Mouse (Mus musculus) intestine, postnatal 0 days (tissue): ENCODE measurements around the gene Ism1. TPM values are rescaled to one million over a fixed set of nuclear protein-coding genes. Genes with fewer than 3 reads are reported as not detected.

Experiments used
- ATAC-seq: fragments of 200-750 bp; cut with Nextera tagmentation; 2 replicates; pipeline ENCODE4 v1.8.0; 2017; ENCODE audit warnings: mild to moderate bottlenecking, moderate TSS enrichment, moderate library complexity
- H3K27ac ChIP-seq: fragments of 300-500 bp; sonication (generic); 2 replicates; pipeline ENCODE4 v1.5.1; 2014; ENCODE audit warnings: mild to moderate bottlenecking, low read depth, low read length, moderate library complexity
- H3K27me3 ChIP-seq: fragments of 300-500 bp; sonication (generic); replicated peaks from 2 replicates; pipeline ENCODE4 v1.6.1; 2014; ENCODE audit warnings: low read length, mixed read lengths; ENCODE audit not compliant: control insufficient read depth, insufficient read depth
- H3K36me3 ChIP-seq: fragments of 300-500 bp; sonication (generic); 2 replicates; pipeline ENCODE4 v1.6.1; 2014; ENCODE audit warnings: mild to moderate bottlenecking, moderate library complexity; ENCODE audit not compliant: control insufficient read depth, insufficient read depth
- H3K4me1 ChIP-seq: fragments of 300-500 bp; sonication (generic); replicated peaks from 2 replicates; pipeline ENCODE4 v1.6.1; 2014; ENCODE audit warnings: antibody characterized with exemption, low read length, mixed read lengths; ENCODE audit not compliant: control insufficient read depth, insufficient read depth
- H3K4me2 ChIP-seq: fragments of 300-500 bp; sonication (generic); replicated peaks from 2 replicates; pipeline ENCODE4 v1.6.1; 2014; ENCODE audit warnings: low read depth, mild to moderate bottlenecking, moderate library complexity
- H3K4me3 ChIP-seq: fragments of 300-500 bp; sonication (generic); 2 replicates; pipeline ENCODE4 v1.5.1; 2014; ENCODE audit warnings: low read depth, low read length
- H3K9ac ChIP-seq: fragments of 300-500 bp; sonication (generic); 2 replicates; pipeline ENCODE4 v1.6.1; 2014; ENCODE audit warnings: mild to moderate bottlenecking, low read depth, low read length
- H3K9me3 ChIP-seq: fragments of 300-500 bp; sonication (generic); 2 replicates; pipeline ENCODE4 v1.6.1; 2016; ENCODE audit warnings: mixed run types; ENCODE audit not compliant: control insufficient read depth
- CTCF ChIP-seq: sonication (generic); IDR thresholded peaks from 2 replicates; pipeline ENCODE4 v1.5.1; 2016; ENCODE audit warnings: low read depth, mild to moderate bottlenecking, control low read depth, antibody characterized with exemption, moderate library complexity
- WGBS: fragments of 180-500 bp; shearing (Covaris S2); extraction: QIAGEN DNeasy Blood & Tissue Kit; methylation state at CpG from one replicate; pipeline ENCODE4 v1.1.7; 2014; 5-methylcytosine and 5-hydroxymethylcytosine counted together
- polyA plus RNA-seq: library from polyadenylated mRNA; unstranded; fragments of >200 nt; fragmentation: Nextera tagmentation; extraction: Ambion mirVana; gene quantifications from 2 replicates; pipeline ENCODE4 v1.2.1, GENCODE M21; 2015

Ism1 gene
- polyA plus RNA-seq, 1 experiment from 2014 or later: 0.44 TPM

DNA sequence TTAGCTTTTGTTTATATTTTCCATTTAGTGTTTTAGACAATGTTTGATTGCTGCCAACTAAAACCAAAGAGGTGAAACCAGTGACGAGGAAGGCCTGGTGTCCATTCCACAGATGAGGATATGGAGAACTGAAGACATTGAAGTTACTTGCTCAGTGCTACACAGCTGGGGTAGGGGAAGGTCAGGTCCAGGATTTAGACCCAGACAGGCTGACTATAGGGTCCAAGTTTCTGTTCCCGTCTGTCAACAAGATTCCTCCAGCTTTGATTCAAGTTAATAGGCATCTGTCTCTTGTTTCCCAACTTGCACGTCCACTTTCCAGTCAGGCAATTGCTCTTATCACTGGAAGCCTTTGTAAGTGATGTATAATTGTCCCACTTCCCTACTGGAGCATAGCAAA is 4.6 kb downstream of the Ism1 start:
- H3K9ac ChIP-seq: no peak overlapping the region
- TF ChIP-seq CTCF: no peak

DNA sequence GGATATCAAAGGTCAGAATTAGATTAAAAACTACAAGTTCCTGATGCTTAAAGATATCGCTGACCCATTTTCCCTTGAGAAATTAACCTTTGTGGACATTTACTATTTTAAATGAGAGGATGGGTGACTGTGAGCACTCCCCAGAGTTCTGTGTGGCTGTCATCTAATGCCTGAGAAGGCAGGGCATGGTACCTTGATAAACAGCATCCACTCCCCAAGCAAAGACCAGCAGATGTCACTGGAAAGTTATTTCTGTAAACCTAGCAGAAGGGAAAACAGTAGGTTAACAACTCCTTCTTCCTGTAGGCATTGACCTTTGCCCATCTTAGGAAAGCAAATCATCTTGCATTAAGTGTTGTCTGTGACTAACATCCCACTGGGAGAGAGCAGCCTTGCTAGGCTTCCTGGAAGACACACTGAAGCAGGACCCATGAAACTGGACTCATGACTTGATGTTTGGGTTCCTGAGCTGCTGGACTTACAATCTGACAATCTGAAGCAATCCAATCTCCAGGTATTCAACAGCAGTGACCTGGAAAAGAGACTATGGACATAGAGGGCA is 11.5 kb downstream of the Ism1 start:
- Histone ChIP-seq H3K36me3 (no peaks in the 10 kb centered on the region), H3K9ac (no peak overlapping the region), H3K4me1 (no peaks in the 10 kb centered on the region), H3K27me3 (no peaks in the 10 kb centered on the region), H3K4me3 (no peak overlapping the region), H3K4me2 (no peak overlapping the region), H3K27ac (no peak overlapping the region), H3K9me3 (no peaks in the 10 kb centered on the region)
- no peak for TF ChIP-seq CTCF
- 97% methylated on average over 1 of the region's 1 CpGs for whole genome bisulfite sequencing
- ATAC-seq: no peak

More for the DNA sequence above, 4.6 kb downstream of the Ism1 start:
- H3K36me3 ChIP-seq: no peaks in the 10 kb centered on the region
- peaks cover 24% of the 10 kb centered on the region for H3K27me3 ChIP-seq
- no peak overlapping the region for H3K27ac ChIP-seq
- H3K4me3 ChIP-seq: no peak overlapping the region
- H3K4me1 ChIP-seq: no peaks in the 10 kb centered on the region
- ATAC-seq: no peak
- H3K9me3 ChIP-seq: no peaks in the 10 kb centered on the region
- no peak overlapping the region for H3K4me2 ChIP-seq
- 74% methylated on average over 3 of the region's 3 CpGs for WGBS

DNA sequence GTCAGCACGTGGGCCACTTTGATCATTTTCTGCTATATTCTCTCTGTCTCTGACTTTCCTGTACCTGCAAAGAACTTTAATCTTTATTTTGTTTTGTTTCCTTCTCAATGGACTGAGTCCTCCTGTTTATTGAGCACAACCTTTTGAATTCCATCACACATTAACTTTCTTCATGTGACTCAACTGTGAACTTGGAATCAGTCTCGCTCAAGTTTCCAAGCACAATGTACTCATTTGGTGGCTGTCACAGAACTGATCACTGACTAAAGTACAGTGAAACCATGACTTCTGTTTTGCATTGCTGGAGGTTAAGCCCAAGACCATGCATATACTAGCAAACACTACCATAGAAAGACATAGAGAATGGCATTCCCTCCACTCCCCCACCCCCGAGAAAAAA is 15.5 kb downstream of the Ism1 start:
- Histone ChIP-seq H3K9ac (no peak overlapping the region), H3K27me3 (no peaks in the 10 kb centered on the region), H3K36me3 (no peaks in the 10 kb centered on the region), H3K9me3 (no peaks in the 10 kb centered on the region), H3K4me3 (no peak overlapping the region), H3K27ac (no peak overlapping the region), H3K4me2 (no peak overlapping the region), H3K4me1 (no peaks in the 10 kb centered on the region)
- no peak for TF ChIP-seq CTCF
- no peak for ATAC-seq
- 83% methylated on average over 3 of the region's 3 CpGs for WGBS

DNA sequence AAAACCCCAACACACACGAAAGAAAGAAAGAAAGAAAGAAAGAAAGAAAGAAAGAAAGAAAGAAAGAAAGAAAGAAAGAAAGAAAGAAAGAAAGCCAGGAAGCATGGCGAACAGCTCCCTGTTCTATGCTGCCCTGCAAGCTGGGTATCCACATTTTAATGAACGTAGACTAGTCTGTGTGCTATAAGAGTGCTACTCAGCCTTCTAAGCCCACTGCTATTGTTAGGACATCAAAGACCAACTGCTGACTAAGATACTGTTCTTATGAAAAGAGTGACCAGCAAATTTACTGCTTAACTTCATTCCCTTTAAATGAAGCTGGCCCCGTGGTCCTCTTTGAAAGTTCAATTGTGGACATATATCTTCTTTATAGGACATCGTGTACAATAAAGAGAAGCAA is 16.7 kb downstream of the Ism1 start:
- no peaks in the 10 kb centered on the region for H3K9me3 ChIP-seq
- no peak overlapping the region for H3K4me2 ChIP-seq
- H3K27ac ChIP-seq: no peak overlapping the region
- no peak overlapping the region for H3K9ac ChIP-seq
- no peak for ATAC-seq
- H3K4me3 ChIP-seq: no peak overlapping the region
- TF ChIP-seq CTCF: no peak
- H3K4me1 ChIP-seq: no peaks in the 10 kb centered on the region
- 80% methylated on average over 5 of the region's 5 CpGs for WGBS
- H3K27me3 ChIP-seq: no peaks in the 10 kb centered on the region
- no peaks in the 10 kb centered on the region for H3K36me3 ChIP-seq

DNA sequence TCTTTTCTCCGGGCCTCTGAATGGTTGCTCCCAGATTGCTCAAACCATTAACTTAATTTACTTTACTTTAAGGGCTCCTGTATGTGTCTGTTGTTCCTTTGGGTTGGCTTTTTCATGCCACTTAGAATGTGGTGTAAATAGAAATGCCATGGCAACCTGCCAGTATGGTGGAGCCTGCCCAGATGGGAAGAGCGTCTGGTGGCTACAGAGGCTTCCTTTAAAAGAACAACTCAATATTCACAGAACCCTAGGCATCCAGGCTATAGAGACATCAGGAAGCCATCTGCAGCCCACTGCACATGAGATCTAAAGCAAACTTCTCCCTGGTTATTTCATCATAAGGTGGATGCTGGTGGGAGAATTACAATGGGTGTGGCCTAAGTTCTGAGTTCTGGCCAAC is 18.6 kb downstream of the Ism1 start:
- TF ChIP-seq CTCF: no peak
- Histone ChIP-seq H3K4me3 (no peak overlapping the region), H3K27ac (no peak overlapping the region), H3K9ac (no peak overlapping the region), H3K4me2 (no peak overlapping the region), H3K27me3 (no peaks in the 10 kb centered on the region), H3K9me3 (peaks cover 4% of the 10 kb centered on the region; the same call in 1 of the 2 replicates), H3K36me3 (no peaks in the 10 kb centered on the region), H3K4me1 (no peaks in the 10 kb centered on the region)
- no peak for ATAC-seq
- 54% methylated on average over 2 of the region's 2 CpGs for WGBS

DNA sequence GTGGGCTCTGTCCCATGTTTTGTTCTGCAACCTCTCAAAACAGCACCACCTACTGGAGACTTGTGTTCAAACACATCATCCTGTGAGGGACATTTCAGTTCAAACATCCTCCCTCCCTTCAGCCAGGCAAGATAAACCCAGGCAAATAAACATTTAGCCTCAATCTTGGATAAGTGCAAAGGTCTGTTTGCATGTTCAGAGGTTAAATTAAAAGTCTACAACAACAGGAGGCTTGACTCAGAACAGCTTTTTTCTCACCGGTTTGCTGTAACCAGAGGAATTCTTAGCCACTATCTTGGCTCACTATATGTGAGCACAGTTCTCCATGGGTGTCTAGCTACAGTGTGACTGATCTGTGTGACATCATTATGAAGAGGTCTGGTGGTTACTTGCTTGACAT is 22.6 kb downstream of the Ism1 start:
- 63% methylated on average over 1 of the region's 1 CpGs for WGBS
- ATAC-seq: no peak

DNA sequence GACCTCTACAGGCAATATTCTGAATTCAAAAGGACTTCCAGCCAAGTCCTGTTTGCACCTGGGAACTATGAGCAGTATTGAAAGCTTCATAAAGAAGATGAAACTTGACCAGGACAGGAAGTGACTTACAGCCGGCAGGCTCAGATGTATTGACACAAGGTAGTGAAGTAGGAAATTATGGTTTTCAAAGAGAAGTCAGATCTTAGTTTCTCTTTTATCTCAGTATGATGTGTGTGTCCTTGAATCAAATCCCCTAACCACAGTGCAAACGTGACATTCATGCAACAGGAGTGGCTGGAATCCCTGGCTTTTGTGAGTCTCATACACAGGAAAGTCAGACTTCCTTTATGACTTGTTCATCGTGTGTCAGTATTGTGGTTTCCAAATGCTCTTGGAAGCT is 27.0 kb downstream of the Ism1 start:
- Histone ChIP-seq H3K9ac (no peak overlapping the region), H3K4me2 (no peak overlapping the region), H3K36me3 (no peaks in the 10 kb centered on the region), H3K4me3 (no peak overlapping the region), H3K4me1 (no peaks in the 10 kb centered on the region), H3K9me3 (peaks cover 4% of the 10 kb centered on the region; the same call in 1 of the 2 replicates), H3K27me3 (no peaks in the 10 kb centered on the region), H3K27ac (no peak overlapping the region)
- 43% methylated on average over 3 of the region's 3 CpGs for WGBS
- TF ChIP-seq CTCF: no peak
- ATAC-seq: no peak

More for the DNA sequence above, 22.6 kb downstream of the Ism1 start:
- Histone ChIP-seq H3K9me3 (peaks cover 4% of the 10 kb centered on the region; the same call in 1 of the 2 replicates), H3K27me3 (no peaks in the 10 kb centered on the region), H3K4me3 (no peak overlapping the region), H3K9ac (no peak overlapping the region), H3K4me1 (no peaks in the 10 kb centered on the region), H3K27ac (no peak overlapping the region), H3K4me2 (no peak overlapping the region), H3K36me3 (no peaks in the 10 kb centered on the region)
- TF ChIP-seq CTCF: no peak
